Mouse (Mus musculus) ES-Bruce4 (cell line): ENCODE measurements at regions not wholly inside any gene's neighbourhood (a gene's known extent, or its start where the extent isn't known, plus 50 kb on each side); places are given as distances from the start of the nearest gene placed in this dataset.

Experiments used
- EP300 ChIP-seq: IDR thresholded peaks from 2 replicates; pipeline ENCODE4 v1.6.1; 2011; ENCODE audit warnings: low read depth, low read length; ENCODE audit not compliant: insufficient read depth
- POLR2A ChIP-seq: IDR thresholded peaks from one replicate; pipeline ENCODE4 v1.8.1; 2011; ENCODE audit warnings: low read length; ENCODE audit not compliant: insufficient read depth

DNA sequence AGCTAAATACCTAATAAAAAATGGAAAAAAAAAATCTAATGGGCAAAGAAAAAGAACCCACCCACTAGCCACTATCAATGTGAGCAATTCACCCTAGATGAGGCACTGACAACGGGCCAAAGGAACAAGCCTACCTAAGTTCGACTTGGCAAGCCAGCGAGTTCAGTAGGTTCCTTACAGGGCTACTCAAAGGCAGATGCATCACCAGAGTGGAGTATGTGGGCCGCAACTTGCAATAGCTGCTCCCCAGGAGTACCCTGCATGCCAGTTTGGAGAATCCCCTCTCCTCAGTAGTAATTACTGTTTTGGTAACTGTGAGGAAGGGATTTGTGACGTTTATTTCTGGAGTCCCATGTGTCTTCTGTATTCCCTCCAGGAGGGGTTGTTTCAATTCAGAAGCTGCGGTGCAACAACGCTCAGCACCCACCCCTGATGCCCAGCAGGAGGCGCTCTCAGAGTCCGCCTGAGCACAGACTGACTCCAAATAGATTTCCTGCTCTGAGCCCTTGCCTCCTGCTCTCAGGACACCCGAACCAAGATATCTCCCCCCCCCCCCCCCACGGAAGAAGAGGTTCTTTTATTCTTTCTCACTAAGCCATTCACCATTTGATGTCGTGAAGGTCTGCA, 157.3 kb upstream of the Zfp618 start:
- no peak for TF ChIP-seq POLR2A
- TF ChIP-seq EP300, result no peak
